Mouse (Mus musculus) megakaryocyte, embryonic 14.5 days (primary cell): Measurements from ENCODE around the gene Pgrmc1. TPM values are rescaled to one million over a fixed set of nuclear protein-coding genes. Genes with fewer than 3 reads are reported as not detected.
"Not testable (repeated sequence)": the region's sequence is repeated elsewhere in the genome, so short reads cannot be mapped to it uniquely, and the experiment has no call there.

Experiments used
- H3K27me3 ChIP-seq: replicated peaks from 2 replicates; pipeline ENCODE3; 2012; ENCODE audit warnings: inconsistent platforms
- H3K36me3 ChIP-seq: replicated peaks from 2 replicates; pipeline ENCODE3; 2012; ENCODE audit warnings: low read length, inconsistent platforms, mixed read lengths
- H3K4me1 ChIP-seq: 2 replicates; pipeline ENCODE4 v1.6.1; 2012; ENCODE audit warnings: inconsistent platforms
- H3K4me3 ChIP-seq: replicated peaks from 2 replicates; pipeline ENCODE3; 2012; ENCODE audit warnings: moderate library complexity, mild to moderate bottlenecking, inconsistent platforms
- H3K9me3 ChIP-seq: 2 replicates; pipeline ENCODE4 v1.6.1; 2012; ENCODE audit warnings: inconsistent platforms
- FLI1 ChIP-seq: IDR thresholded peaks from 2 replicates; pipeline ENCODE4 v1.6.1; 2012; ENCODE audit warnings: low read length, inconsistent platforms, mixed read lengths
- GATA1 ChIP-seq: IDR thresholded peaks from 3 replicates; pipeline ENCODE4 v1.6.1; 2012; ENCODE audit warnings: mixed read lengths, low read length, inconsistent platforms, borderline replicate concordance
- polyA plus RNA-seq: library from polyadenylated mRNA; stranded (reverse); fragments of >175 nt; gene quantifications from 2 replicates; pipeline ENCODE4 v1.2.3, GENCODE M21; 2012; ENCODE audit warnings: low replicate concordance; ENCODE audit not compliant: insufficient read depth

The Pgrmc1 gene
- polyA plus RNA-seq: 104 and 182 TPM in 2 replicates

GRCm38 (mm10) chrX:36597707-36598389 is at the start of gene Pgrmc1:
Gene Pgrmc1 (plus strand): TSS chrX:36598206.
- peaks cover 2% of the 10 kb centered on the region for H3K27me3 ChIP-seq
- peaks cover 24% of the 10 kb centered on the region for H3K36me3 ChIP-seq
- H3K4me1 ChIP-seq: peaks cover 27% of the 10 kb centered on the region
- no peak for TF ChIP-seq GATA1
- no peak for TF ChIP-seq FLI1
- H3K9me3 ChIP-seq: no peaks in the 10 kb centered on the region
- H3K4me3 ChIP-seq: peak within 1 kb of the TSS; percentile 97

GRCm38 (mm10) chrX:36548798-36549197 is 49.2 kb upstream of the Pgrmc1 start:
- H3K9me3 ChIP-seq: no peaks in the 10 kb centered on the region
- no peak for TF ChIP-seq FLI1
- no peak for TF ChIP-seq GATA1
- no peaks in the 10 kb centered on the region for H3K27me3 ChIP-seq
- peaks cover 14% of the 10 kb centered on the region; the same call in 1 of the 2 replicates for H3K4me1 ChIP-seq
- H3K36me3 ChIP-seq: no peaks in the 10 kb centered on the region
- no peak overlapping the region for H3K4me3 ChIP-seq

- H3K4me3 ChIP-seq: no peak overlapping the region
- TF ChIP-seq GATA1 (no peak), FLI1 (no peak)
- no peaks in the 10 kb centered on the region for H3K9me3 ChIP-seq
- no peaks in the 10 kb centered on the region for H3K27me3 ChIP-seq
- H3K4me1 ChIP-seq: peaks cover 14% of the 10 kb centered on the region; the same call in 1 of the 2 replicates
- no peaks in the 10 kb centered on the region for H3K36me3 ChIP-seq
These were observed 47.1 kb upstream of the Pgrmc1 start for GRCm38 (mm10) chrX:36550906-36551305.

GRCm38 (mm10) chrX:36551351-36551750 is 46.7 kb upstream of the Pgrmc1 start:
- Histone ChIP-seq H3K4me1 (peaks cover 14% of the 10 kb centered on the region; the same call in 1 of the 2 replicates), H3K27me3 (no peaks in the 10 kb centered on the region), H3K9me3 (no peaks in the 10 kb centered on the region), H3K36me3 (no peaks in the 10 kb centered on the region), H3K4me3 (no peak overlapping the region)
- TF ChIP-seq GATA1 (no peak), FLI1 (no peak)

GRCm38 (mm10) chrX:36552055-36552587 is 45.9 kb upstream of the Pgrmc1 start:
- H3K27me3 ChIP-seq: no peaks in the 10 kb centered on the region
- no peaks in the 10 kb centered on the region for H3K36me3 ChIP-seq
- TF ChIP-seq GATA1 (no peak), FLI1 (no peak)
- peaks cover 14% of the 10 kb centered on the region; the same call in 1 of the 2 replicates for H3K4me1 ChIP-seq
- no peaks in the 10 kb centered on the region for H3K9me3 ChIP-seq
- H3K4me3 ChIP-seq: no peak overlapping the region

- TF ChIP-seq GATA1 (no peak), FLI1 (no peak)
- Histone ChIP-seq H3K9me3 (no peaks in the 10 kb centered on the region), H3K27me3 (no peaks in the 10 kb centered on the region)
These were observed 45.3 kb upstream of the Pgrmc1 start for GRCm38 (mm10) chrX:36552715-36553114.

GRCm38 (mm10) chrX:36555196-36555595 is 42.8 kb upstream of the Pgrmc1 start:
- H3K4me3 ChIP-seq, H3K27me3 ChIP-seq, H3K9me3 ChIP-seq, H3K36me3 ChIP-seq: not testable (repeated sequence)
- H3K4me1 ChIP-seq: peaks cover 14% of the 10 kb centered on the region; the same call in 1 of the 2 replicates

More at GRCm38 (mm10) chrX:36552715-36553114, 45.3 kb upstream of the Pgrmc1 start:
- no peaks in the 10 kb centered on the region for H3K36me3 ChIP-seq
- no peak overlapping the region for H3K4me3 ChIP-seq
- peaks cover 14% of the 10 kb centered on the region; the same call in 1 of the 2 replicates for H3K4me1 ChIP-seq

- peaks cover 3% of the 10 kb centered on the region; the same call in 1 of the 2 replicates for H3K4me1 ChIP-seq
- H3K36me3 ChIP-seq: no peaks in the 10 kb centered on the region
- H3K9me3 ChIP-seq: no peaks in the 10 kb centered on the region
- TF ChIP-seq GATA1 (no peak), FLI1 (no peak)
- no peak overlapping the region for H3K4me3 ChIP-seq
- no peaks in the 10 kb centered on the region for H3K27me3 ChIP-seq
These were observed 37.8 kb upstream of the Pgrmc1 start for GRCm38 (mm10) chrX:36560170-36560569.

- TF ChIP-seq GATA1: no peak
- TF ChIP-seq FLI1: no peak
- Histone ChIP-seq H3K36me3 (no peaks in the 10 kb centered on the region), H3K27me3 (peaks cover 4% of the 10 kb centered on the region), H3K4me3 (peak overlapping the region; percentile 59), H3K9me3 (no peaks in the 10 kb centered on the region), H3K4me1 (peaks cover 3% of the 10 kb centered on the region; the same call in 1 of the 2 replicates)
These were observed 36.4 kb upstream of the Pgrmc1 start for GRCm38 (mm10) chrX:36561650-36562049.

- peaks cover 3% of the 10 kb centered on the region; the same call in 1 of the 2 replicates for H3K4me1 ChIP-seq
- no peaks in the 10 kb centered on the region for H3K36me3 ChIP-seq
- TF ChIP-seq GATA1 (no peak), FLI1 (no peak)
- H3K9me3 ChIP-seq: no peaks in the 10 kb centered on the region
- peaks cover 5% of the 10 kb centered on the region for H3K27me3 ChIP-seq
- H3K4me3 ChIP-seq: peak overlapping the region; percentile 59
These were observed 35.9 kb upstream of the Pgrmc1 start for GRCm38 (mm10) chrX:36562079-36562478.
